Mouse (Mus musculus) midbrain, embryonic 13.5 days (tissue): ENCODE measurements around the gene Dnajb14. TPM values are rescaled to one million over a fixed set of nuclear protein-coding genes. Genes with fewer than 3 reads are reported as not detected.

Experiments used
- ATAC-seq: fragments of 200-750 bp; cut with Nextera tagmentation; 2 replicates; pipeline ENCODE4 v1.8.0; 2017; ENCODE audit warnings: mild to moderate bottlenecking, moderate TSS enrichment, moderate library complexity
- H3K27ac ChIP-seq: fragments of 300-500 bp; sonication (generic); 2 replicates; pipeline ENCODE4 v1.5.1; 2015; ENCODE audit warnings: inconsistent platforms, mild to moderate bottlenecking, moderate library complexity
- H3K27me3 ChIP-seq: fragments of 300-500 bp; sonication (generic); 2 replicates; pipeline ENCODE4 v1.6.1; 2015; ENCODE audit warnings: mild to moderate bottlenecking, inconsistent platforms
- H3K36me3 ChIP-seq: fragments of 300-500 bp; sonication (generic); 2 replicates; pipeline ENCODE4 v1.6.1; 2015; ENCODE audit warnings: mild to moderate bottlenecking, inconsistent platforms
- H3K4me1 ChIP-seq: fragments of 300-500 bp; sonication (generic); replicated peaks from 2 replicates; pipeline ENCODE4 v1.6.1; 2015; ENCODE audit warnings: inconsistent platforms
- H3K4me2 ChIP-seq: fragments of 300-500 bp; sonication (generic); replicated peaks from 2 replicates; pipeline ENCODE4 v1.6.1; 2015; ENCODE audit warnings: moderate library complexity, mild to moderate bottlenecking, inconsistent platforms
- H3K4me3 ChIP-seq: fragments of 300-500 bp; sonication (generic); replicated peaks from 2 replicates; pipeline ENCODE4 v1.5.1; 2015; ENCODE audit warnings: mild to moderate bottlenecking, inconsistent platforms
- H3K9ac ChIP-seq: fragments of 300-500 bp; sonication (generic); replicated peaks from 2 replicates; pipeline ENCODE4 v1.6.1; 2015; ENCODE audit warnings: mild to moderate bottlenecking, inconsistent platforms
- H3K9me3 ChIP-seq: fragments of 300-500 bp; sonication (generic); 2 replicates; pipeline ENCODE4 v1.6.1; 2016; ENCODE audit warnings: mild to moderate bottlenecking, inconsistent platforms
- WGBS: fragments of 180-500 bp; shearing (Covaris S2); methylation state at CpG from one replicate; pipeline ENCODE4 v1.1.7; 2015; 5-methylcytosine and 5-hydroxymethylcytosine counted together
- polyA plus RNA-seq: library from polyadenylated mRNA; unstranded; fragments of >200 nt; fragmentation: Nextera tagmentation; extraction: Ambion mirVana; gene quantifications from 2 replicates; pipeline ENCODE4 v1.2.1, GENCODE M21; 2015

Gene Dnajb14
- polyA plus RNA-seq, 1 experiment from 2014 or later: 12.1 TPM

- ATAC-seq: no peak
- 97% methylated on average over 4 of the region's 4 CpGs for WGBS
- H3K9me3 ChIP-seq: no peaks in the 10 kb centered on the region
- no peak overlapping the region for H3K27ac ChIP-seq
- H3K4me2 ChIP-seq: no peak overlapping the region
- no peak overlapping the region for H3K4me3 ChIP-seq
- H3K4me1 ChIP-seq: peaks cover 20% of the 10 kb centered on the region
- H3K9ac ChIP-seq: no peak overlapping the region
- no peaks in the 10 kb centered on the region for H3K27me3 ChIP-seq
- peaks cover 30% of the 10 kb centered on the region for H3K36me3 ChIP-seq
Observed at GRCm38 (mm10) chr3:137920594-137920993, 53.1 kb downstream of the Dnajb14 start.

DNA sequence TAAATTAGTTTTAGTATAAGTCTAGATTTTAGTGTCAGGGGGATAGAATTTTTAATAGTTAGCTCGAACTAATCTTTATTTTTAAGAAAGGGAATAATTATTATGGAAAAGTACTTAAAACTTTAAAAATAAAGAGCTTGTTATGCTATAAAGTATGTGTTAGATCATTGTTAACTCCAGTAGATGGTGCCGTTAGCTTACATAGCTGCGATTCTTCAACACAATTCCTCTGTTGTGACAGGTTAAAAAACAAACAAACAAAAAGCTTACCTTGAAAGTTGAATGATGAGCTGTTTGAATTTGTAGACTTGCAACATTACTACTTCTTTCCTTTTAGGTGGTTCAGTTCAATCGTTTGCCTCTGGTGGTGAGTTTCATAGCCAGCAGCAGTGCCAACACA, 59.5 kb downstream of the Dnajb14 start:
- WGBS: 93% methylated on average over 4 of the region's 4 CpGs
- peaks cover 68% of the 10 kb centered on the region for H3K36me3 ChIP-seq
- ATAC-seq: no peak

GRCm38 (mm10) chr3:137929940-137930339, 62.5 kb downstream of the Dnajb14 start:
- H3K9me3 ChIP-seq: no peaks in the 10 kb centered on the region
- 92% methylated on average over 3 of the region's 3 CpGs for WGBS
- no peaks in the 10 kb centered on the region for H3K27me3 ChIP-seq
- no peaks in the 10 kb centered on the region for H3K4me1 ChIP-seq
- no peak overlapping the region for H3K4me2 ChIP-seq
- H3K36me3 ChIP-seq: peaks cover 54% of the 10 kb centered on the region
- H3K9ac ChIP-seq: no peak overlapping the region
- ATAC-seq: no peak
- H3K4me3 ChIP-seq: no peak overlapping the region
- H3K27ac ChIP-seq: no peak overlapping the region

More for the DNA sequence above, 59.5 kb downstream of the Dnajb14 start:
- Histone ChIP-seq H3K27me3 (no peaks in the 10 kb centered on the region), H3K4me3 (no peak overlapping the region), H3K9me3 (no peaks in the 10 kb centered on the region), H3K27ac (no peak overlapping the region), H3K9ac (no peak overlapping the region), H3K4me2 (no peak overlapping the region), H3K4me1 (no peaks in the 10 kb centered on the region)

DNA sequence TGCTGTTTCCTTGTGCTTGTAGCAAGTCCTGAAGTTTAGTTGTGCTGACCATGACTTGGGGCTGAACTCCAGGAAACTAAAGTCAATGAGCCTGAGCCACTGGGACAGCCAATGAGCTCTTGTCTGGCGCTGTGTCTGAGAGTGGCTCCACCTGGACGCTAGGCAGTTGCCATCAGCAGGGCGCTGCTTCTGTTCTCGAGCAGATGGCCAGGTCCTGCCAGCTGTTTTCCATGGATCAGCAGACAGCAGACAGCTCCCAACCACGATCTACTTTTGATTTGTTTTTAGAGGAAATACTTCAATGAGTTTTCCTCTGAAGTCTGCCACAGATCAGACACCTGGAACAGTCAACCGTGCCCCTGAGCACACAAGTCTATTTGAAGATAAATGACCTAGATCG, 65.3 kb downstream of the Dnajb14 start:
- no peak for ATAC-seq
- peaks cover 31% of the 10 kb centered on the region for H3K36me3 ChIP-seq
- no peak overlapping the region for H3K27ac ChIP-seq
- no peaks in the 10 kb centered on the region for H3K27me3 ChIP-seq
- H3K9ac ChIP-seq: no peak overlapping the region
- 78% methylated on average over 7 of the region's 7 CpGs for WGBS
- H3K4me1 ChIP-seq: peaks cover 14% of the 10 kb centered on the region
- H3K4me2 ChIP-seq: no peak overlapping the region
- no peaks in the 10 kb centered on the region for H3K9me3 ChIP-seq
- H3K4me3 ChIP-seq: no peak overlapping the region

GRCm38 (mm10) chr3:137933986-137934385, 66.5 kb downstream of the Dnajb14 start:
- Histone ChIP-seq H3K27me3 (no peaks in the 10 kb centered on the region), H3K4me1 (peaks cover 14% of the 10 kb centered on the region), H3K4me3 (no peak overlapping the region), H3K27ac (no peak overlapping the region), H3K4me2 (no peak overlapping the region), H3K9me3 (no peaks in the 10 kb centered on the region), H3K36me3 (peaks cover 22% of the 10 kb centered on the region), H3K9ac (no peak overlapping the region)
- ATAC-seq: no peak
- WGBS: 83% methylated on average over 3 of the region's 3 CpGs

GRCm38 (mm10) chr3:137935570-137936525, 68.4 kb downstream of the Dnajb14 start:
- H3K4me1 ChIP-seq: peaks cover 14% of the 10 kb centered on the region
- H3K4me3 ChIP-seq: no peak overlapping the region
- no peaks in the 10 kb centered on the region for H3K27me3 ChIP-seq
- no peak for ATAC-seq
- H3K36me3 ChIP-seq: peaks cover 5% of the 10 kb centered on the region; the same call in 1 of the 2 replicates
- no peak overlapping the region for H3K9ac ChIP-seq
- no peak overlapping the region for H3K4me2 ChIP-seq
- 38% methylated on average over 5 of the region's 5 CpGs for WGBS
- no peaks in the 10 kb centered on the region for H3K9me3 ChIP-seq
- H3K27ac ChIP-seq: no peak overlapping the region

DNA sequence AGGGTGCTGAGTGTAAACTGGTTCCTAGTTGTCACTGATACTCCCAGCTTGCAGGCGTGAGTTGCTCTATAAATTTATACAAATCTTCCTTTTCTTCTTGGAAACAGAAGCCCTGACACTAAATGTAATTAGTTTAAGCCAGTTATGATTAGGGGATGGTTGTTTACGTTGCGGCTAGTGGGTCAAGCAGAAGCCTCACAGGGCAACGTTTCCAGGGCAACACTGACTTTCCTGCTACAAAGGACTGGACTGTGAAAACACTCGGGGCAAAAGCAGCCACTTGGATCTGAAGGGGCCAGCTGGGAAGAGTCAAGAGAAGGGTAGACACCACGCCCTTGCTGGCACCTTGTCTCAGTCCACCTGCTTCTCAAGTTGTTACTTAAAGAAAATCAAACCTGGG, 69.1 kb downstream of the Dnajb14 start:
- Histone ChIP-seq H3K9ac (no peak overlapping the region), H3K27me3 (no peaks in the 10 kb centered on the region), H3K4me3 (no peak overlapping the region), H3K9me3 (no peaks in the 10 kb centered on the region), H3K4me1 (peaks cover 14% of the 10 kb centered on the region), H3K4me2 (no peak overlapping the region), H3K27ac (no peak overlapping the region), H3K36me3 (0 out of 2 replicates have a peak, but pooled peaks cover 1% of the 10 kb centered on the region)
- WGBS: 25% methylated on average over 6 of the region's 6 CpGs
- ATAC-seq: no peak

DNA sequence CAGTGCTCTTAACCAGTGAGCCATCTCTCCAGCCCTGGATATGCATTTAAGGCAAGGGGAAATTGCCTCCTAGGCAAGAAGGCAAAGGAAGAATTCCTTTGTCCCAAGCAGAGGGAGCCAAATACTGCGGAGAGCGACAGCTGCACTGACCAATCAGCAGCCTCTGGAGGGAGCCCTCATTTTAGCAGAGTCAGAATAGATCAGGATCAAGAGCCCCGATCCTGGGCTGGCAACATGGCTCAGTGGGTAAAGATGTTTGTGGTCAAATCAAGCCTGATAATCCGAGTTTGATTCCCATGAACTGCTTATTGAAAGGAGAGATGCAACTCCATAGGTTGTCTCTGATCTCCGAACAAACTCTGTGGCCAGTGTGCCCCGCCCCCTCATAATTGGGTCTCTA, 71.1 kb downstream of the Dnajb14 start:
- no peaks in the 10 kb centered on the region for H3K9me3 ChIP-seq
- no peak overlapping the region for H3K4me2 ChIP-seq
- peak; percentile 75 for ATAC-seq
- H3K4me3 ChIP-seq: no peak overlapping the region
- no peak overlapping the region for H3K27ac ChIP-seq
- WGBS: 40% methylated on average over 6 of the region's 6 CpGs
- H3K27me3 ChIP-seq: no peaks in the 10 kb centered on the region
- H3K9ac ChIP-seq: no peak overlapping the region
- no peaks in the 10 kb centered on the region for H3K36me3 ChIP-seq
- H3K4me1 ChIP-seq: peaks cover 14% of the 10 kb centered on the region

- ATAC-seq: no peak
- 79% methylated on average over 4 of the region's 4 CpGs for WGBS
Observed at GRCm38 (mm10) chr3:137940757-137941156, 73.3 kb downstream of the Dnajb14 start.

DNA sequence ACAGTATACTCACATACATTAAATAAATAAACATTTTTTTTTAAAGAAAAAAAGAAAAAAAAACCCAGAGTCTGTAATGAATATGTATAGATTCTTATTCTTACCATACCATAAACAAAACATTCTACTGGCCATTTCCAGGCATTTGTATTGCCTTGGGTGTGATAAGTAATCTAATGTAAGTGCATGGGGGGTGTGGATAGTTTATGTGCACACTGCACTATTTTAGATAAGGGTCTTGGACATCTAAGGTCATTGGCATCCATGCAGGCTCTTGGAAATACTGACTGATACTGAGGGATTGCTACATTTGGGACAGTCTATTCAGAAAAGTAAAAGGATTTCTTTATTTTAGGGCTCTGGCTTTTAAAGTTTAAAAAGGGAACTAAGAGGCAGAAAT, 74.1 kb downstream of the Dnajb14 start:
- H3K27ac ChIP-seq: no peak overlapping the region
- no peaks in the 10 kb centered on the region for H3K36me3 ChIP-seq
- peaks cover 2% of the 10 kb centered on the region; the same call in 1 of the 2 replicates for H3K4me1 ChIP-seq
- no peaks in the 10 kb centered on the region for H3K9me3 ChIP-seq
- H3K9ac ChIP-seq: no peak overlapping the region
- H3K4me3 ChIP-seq: no peak overlapping the region
- H3K4me2 ChIP-seq: no peak overlapping the region
- H3K27me3 ChIP-seq: no peaks in the 10 kb centered on the region
- ATAC-seq: no peak

More at GRCm38 (mm10) chr3:137940757-137941156, 73.3 kb downstream of the Dnajb14 start:
- H3K36me3 ChIP-seq: no peaks in the 10 kb centered on the region
- no peaks in the 10 kb centered on the region for H3K27me3 ChIP-seq
- peaks cover 9% of the 10 kb centered on the region for H3K4me1 ChIP-seq
- H3K9ac ChIP-seq: no peak overlapping the region
- no peaks in the 10 kb centered on the region for H3K9me3 ChIP-seq
- no peak overlapping the region for H3K4me2 ChIP-seq
- no peak overlapping the region for H3K27ac ChIP-seq
- no peak overlapping the region for H3K4me3 ChIP-seq

DNA sequence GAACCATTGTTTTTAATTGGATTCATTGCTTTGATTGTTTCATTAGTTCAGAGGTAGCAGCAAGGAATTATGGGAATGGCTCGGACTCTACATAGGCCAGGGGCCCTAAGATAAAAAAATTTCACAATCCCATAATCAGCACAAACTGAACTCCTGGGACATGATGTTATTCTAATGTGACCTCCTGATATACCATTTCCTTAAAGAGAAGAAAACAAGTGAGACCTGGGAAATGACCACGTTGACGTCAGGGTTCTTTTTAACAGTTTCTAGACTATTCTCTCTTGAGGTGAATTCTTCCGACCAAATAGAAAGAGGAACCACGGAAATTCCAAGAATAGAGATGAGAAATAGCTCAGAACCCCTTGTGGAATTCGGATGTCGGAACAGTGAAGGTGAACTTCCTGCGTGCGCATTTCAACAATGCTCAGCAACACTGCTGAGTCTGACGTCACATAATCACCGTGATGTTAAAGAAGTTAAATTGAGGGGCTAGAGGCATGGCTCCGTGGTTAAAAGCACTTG, 74.7 kb downstream of the Dnajb14 start:
- Histone ChIP-seq H3K9me3 (no peaks in the 10 kb centered on the region), H3K4me1 (no peaks in the 10 kb centered on the region; the same call in 1 of the 2 replicates), H3K27ac (no peak overlapping the region), H3K9ac (no peak overlapping the region), H3K36me3 (no peaks in the 10 kb centered on the region), H3K27me3 (no peaks in the 10 kb centered on the region), H3K4me2 (no peak overlapping the region), H3K4me3 (no peak overlapping the region)
- 92% methylated on average over 12 of the region's 12 CpGs for WGBS
- ATAC-seq: no peak

GRCm38 (mm10) chr3:137943737-137944154, 76.3 kb downstream of the Dnajb14 start:
- Histone ChIP-seq H3K27me3 (no peaks in the 10 kb centered on the region), H3K9me3 (no peaks in the 10 kb centered on the region), H3K4me3 (no peak overlapping the region), H3K4me2 (no peak overlapping the region), H3K4me1 (no peaks in the 10 kb centered on the region; the same call in 1 of the 2 replicates), H3K27ac (no peak overlapping the region), H3K36me3 (no peaks in the 10 kb centered on the region), H3K9ac (no peak overlapping the region)
- 84% methylated on average over 6 of the region's 6 CpGs for WGBS
- no peak for ATAC-seq
